Mouse (Mus musculus) embryonic facial prominence, embryonic 11.5 days (tissue): Measurements from ENCODE around the gene Ovgp1. TPM values are rescaled to one million over a fixed set of nuclear protein-coding genes. Genes with fewer than 3 reads are reported as not detected.

Source experiments
- ATAC-seq: fragments of 200-750 bp; cut with Nextera tagmentation; replicated peaks from 2 replicates; pipeline ENCODE4 v1.8.0; 2017; ENCODE audit warnings: low read depth; ENCODE audit not compliant: insufficient number of reproducible peaks, low FRiP score, low TSS enrichment
- DNase-seq: peaks from one replicate; pipeline ENCODE4 v3.0.0-alpha.2; 2015; ENCODE audit warnings: low spot score
- H3K27ac ChIP-seq: fragments of 300-500 bp; sonication (generic); replicated peaks from 2 replicates; pipeline ENCODE4 v1.5.1; 2014; ENCODE audit warnings: mild to moderate bottlenecking, low read depth, low read length, control low read depth
- H3K27me3 ChIP-seq: fragments of 300-500 bp; sonication (generic); 2 replicates; pipeline ENCODE4 v1.6.1; 2014; ENCODE audit warnings: mild to moderate bottlenecking, low read length, moderate library complexity, mixed read lengths; ENCODE audit not compliant: control insufficient read depth, insufficient read depth
- H3K36me3 ChIP-seq: fragments of 300-500 bp; sonication (generic); replicated peaks from 2 replicates; pipeline ENCODE4 v1.6.1; 2014; ENCODE audit warnings: low read depth, mild to moderate bottlenecking, low read length, moderate library complexity, mixed read lengths; ENCODE audit not compliant: control insufficient read depth, insufficient read depth
- H3K4me1 ChIP-seq: fragments of 300-500 bp; sonication (generic); 2 replicates; pipeline ENCODE4 v1.6.1; 2014; ENCODE audit warnings: low read length, mixed read lengths; ENCODE audit not compliant: control insufficient read depth, insufficient read depth
- H3K4me2 ChIP-seq: fragments of 300-500 bp; sonication (generic); 2 replicates; pipeline ENCODE4 v1.6.1; 2014; ENCODE audit warnings: low read depth, mild to moderate bottlenecking, control low read depth, low read length, moderate library complexity
- H3K4me3 ChIP-seq: fragments of 300-500 bp; sonication (generic); 2 replicates; pipeline ENCODE4 v1.5.1; 2014; ENCODE audit warnings: low read depth, low read length, control low read depth
- H3K9ac ChIP-seq: fragments of 300-500 bp; sonication (generic); replicated peaks from 2 replicates; pipeline ENCODE4 v1.6.1; 2014; ENCODE audit warnings: mild to moderate bottlenecking, control low read depth, low read length
- H3K9me3 ChIP-seq: fragments of 300-500 bp; sonication (generic); replicated peaks from 2 replicates; pipeline ENCODE4 v1.6.1; 2016; ENCODE audit warnings: mild to moderate bottlenecking, low read length, inconsistent platforms, mixed read lengths; ENCODE audit not compliant: control insufficient read depth
- WGBS: fragments of 180-500 bp; shearing (Covaris S2); extraction: QIAGEN DNeasy Blood & Tissue Kit; methylation state at CpG from one replicate; pipeline ENCODE4 v1.1.7; 2014; 5-methylcytosine and 5-hydroxymethylcytosine counted together
- polyA plus RNA-seq: library from polyadenylated mRNA; unstranded; fragments of >200 nt; fragmentation: Nextera tagmentation; extraction: Ambion mirVana; gene quantifications from 2 replicates; pipeline ENCODE4 v1.2.1, GENCODE M21; 2014

The Ovgp1 gene
- polyA plus RNA-seq, 1 experiment from 2014 or later: 2.1 TPM

DNA sequence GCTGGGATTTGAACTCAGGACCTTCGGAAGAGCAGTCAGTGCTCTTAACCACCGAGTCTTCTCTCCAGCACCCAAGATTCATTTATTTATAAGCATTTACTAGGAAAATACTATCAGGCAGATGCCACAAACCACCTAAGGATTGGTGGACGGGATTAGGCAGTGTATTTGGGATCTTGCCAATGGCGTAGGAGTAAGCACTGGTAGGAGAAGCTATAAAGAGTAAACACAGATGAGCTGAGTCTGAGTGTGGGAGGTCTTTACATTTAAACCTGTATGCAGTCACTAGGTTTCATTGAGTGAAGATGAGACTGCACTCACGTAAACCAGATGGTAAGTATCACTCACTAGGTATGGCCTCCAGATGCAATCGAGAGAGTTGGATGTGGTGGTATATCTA lies 39.6 kb upstream of the Ovgp1 start:
- ATAC-seq (no peak), DNase-seq (no peak)
- no peak overlapping the region for H3K4me3 ChIP-seq
- no peaks in the 10 kb centered on the region for H3K4me1 ChIP-seq
- no peaks in the 10 kb centered on the region for H3K27me3 ChIP-seq
- H3K27ac ChIP-seq: no peak overlapping the region
- H3K4me2 ChIP-seq: no peak overlapping the region
- no peak overlapping the region for H3K9ac ChIP-seq
- no peaks in the 10 kb centered on the region for H3K36me3 ChIP-seq
- 92% methylated on average over 6 of the region's 6 CpGs for WGBS
- H3K9me3 ChIP-seq: no peaks in the 10 kb centered on the region

DNA sequence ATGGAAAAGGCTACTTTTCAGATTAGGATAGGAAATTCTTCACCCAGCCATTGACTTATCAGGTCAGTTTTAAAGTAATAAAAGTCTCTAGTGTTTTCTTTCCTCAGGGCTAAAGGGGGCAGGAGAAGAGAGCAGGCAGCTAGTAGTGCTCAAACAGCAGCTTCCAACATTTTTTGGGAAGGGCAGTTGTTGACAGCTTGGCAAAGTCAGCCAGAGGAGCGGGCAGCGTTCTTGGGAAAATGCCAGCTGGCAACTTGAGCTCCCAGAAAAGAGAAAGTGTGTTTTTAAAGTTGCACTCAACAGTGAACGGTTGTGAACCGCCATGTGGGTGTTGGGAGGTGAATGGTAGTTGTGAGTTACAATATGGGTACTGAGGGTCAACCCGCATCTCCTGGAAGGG lies 38.5 kb upstream of the Ovgp1 start:
- H3K4me3 ChIP-seq: no peak overlapping the region
- H3K9me3 ChIP-seq: no peaks in the 10 kb centered on the region
- no peak for ATAC-seq
- no peak overlapping the region for H3K27ac ChIP-seq
- H3K36me3 ChIP-seq: no peaks in the 10 kb centered on the region
- DNase-seq: no peak
- no peaks in the 10 kb centered on the region for H3K27me3 ChIP-seq
- no peaks in the 10 kb centered on the region for H3K4me1 ChIP-seq
- no peak overlapping the region for H3K4me2 ChIP-seq
- WGBS: 94% methylated on average over 5 of the region's 5 CpGs
- H3K9ac ChIP-seq: no peak overlapping the region

DNA sequence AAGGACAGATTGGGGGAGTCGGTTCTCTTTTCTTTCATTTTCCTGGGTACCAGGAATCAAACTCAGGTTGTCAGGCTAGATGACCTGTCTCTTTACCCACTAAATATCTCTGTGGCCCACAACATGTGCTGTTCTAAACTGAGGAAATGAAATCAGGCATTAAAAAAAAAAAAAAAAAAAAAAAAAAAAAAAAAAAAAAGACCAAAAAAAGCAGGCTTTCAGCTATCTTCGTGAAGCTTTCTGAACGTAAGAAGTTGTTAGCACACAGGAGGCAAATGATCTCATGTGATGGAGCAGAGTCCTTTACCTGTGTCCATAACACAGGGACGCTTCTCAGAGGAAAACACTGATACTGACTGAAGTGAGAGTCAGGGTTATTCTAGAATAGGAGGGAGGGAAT lies 37.4 kb upstream of the Ovgp1 start:
- Histone ChIP-seq H3K9me3 (no peaks in the 10 kb centered on the region), H3K27ac (no peak overlapping the region), H3K9ac (no peak overlapping the region), H3K4me2 (no peak overlapping the region), H3K4me3 (no peak overlapping the region), H3K36me3 (no peaks in the 10 kb centered on the region; the same call in 1 of the 2 replicates), H3K4me1 (no peaks in the 10 kb centered on the region), H3K27me3 (no peaks in the 10 kb centered on the region)
- ATAC-seq (no peak), DNase-seq (no peak)
- 93% methylated on average over 4 of the region's 4 CpGs for WGBS

DNA sequence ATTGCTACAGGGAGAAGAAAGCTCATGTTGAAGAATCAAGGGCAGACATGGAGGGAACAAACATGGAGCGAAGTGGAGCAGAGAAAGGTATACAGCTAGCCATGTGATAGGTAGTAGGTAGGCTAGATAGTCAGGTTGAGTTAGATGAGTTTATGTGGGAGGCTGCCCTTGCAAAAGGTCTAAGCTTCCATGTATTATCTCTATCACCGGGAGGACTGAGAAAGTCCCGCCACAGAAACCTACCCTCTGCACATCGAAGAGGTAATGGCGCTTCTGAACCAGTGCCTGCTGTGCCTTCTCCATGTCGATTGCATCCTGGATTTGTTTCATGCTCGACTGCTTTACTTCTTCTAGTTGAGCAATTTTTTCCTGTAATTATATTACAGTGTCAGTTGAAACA lies 22.2 kb upstream of the Ovgp1 start:
- no peak for DNase-seq
- 96% methylated on average over 7 of the region's 7 CpGs for WGBS
- H3K27ac ChIP-seq: no peak overlapping the region

DNA sequence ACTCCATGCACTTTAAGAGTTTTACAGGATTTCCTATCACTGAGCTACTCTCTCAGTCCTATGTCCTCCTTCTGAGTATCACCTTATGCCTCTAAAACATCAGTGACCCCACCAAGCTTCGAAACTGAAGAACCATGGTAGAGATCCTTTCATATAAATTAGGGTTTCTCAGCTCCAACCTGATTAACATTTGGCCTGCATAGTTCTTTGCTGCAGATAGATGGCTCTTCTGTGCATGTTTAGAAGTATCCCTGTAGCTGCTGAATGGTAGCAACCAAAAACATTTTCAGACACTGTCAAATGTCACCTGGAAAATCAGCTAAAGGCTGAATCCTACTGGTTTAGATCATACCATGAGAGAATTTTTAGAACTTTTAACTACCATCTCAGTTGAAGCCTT lies 16.3 kb upstream of the Ovgp1 start:
- Histone ChIP-seq H3K4me2 (no peak overlapping the region), H3K36me3 (peaks cover 6% of the 10 kb centered on the region; the same call in 1 of the 2 replicates), H3K4me3 (no peak overlapping the region), H3K4me1 (no peaks in the 10 kb centered on the region), H3K27ac (no peak overlapping the region), H3K27me3 (no peaks in the 10 kb centered on the region), H3K9ac (no peak overlapping the region), H3K9me3 (no peaks in the 10 kb centered on the region)
- DNase-seq: no peak
- 98% methylated on average over 1 of the region's 1 CpGs for WGBS
- ATAC-seq: no peak

More for the DNA sequence above, 22.2 kb upstream of the Ovgp1 start:
- Histone ChIP-seq H3K4me3 (no peak overlapping the region), H3K9ac (no peak overlapping the region), H3K36me3 (peaks cover 6% of the 10 kb centered on the region; the same call in 1 of the 2 replicates), H3K9me3 (no peaks in the 10 kb centered on the region), H3K27me3 (no peaks in the 10 kb centered on the region), H3K4me2 (no peak overlapping the region), H3K4me1 (no peaks in the 10 kb centered on the region)
- ATAC-seq: no peak

DNA sequence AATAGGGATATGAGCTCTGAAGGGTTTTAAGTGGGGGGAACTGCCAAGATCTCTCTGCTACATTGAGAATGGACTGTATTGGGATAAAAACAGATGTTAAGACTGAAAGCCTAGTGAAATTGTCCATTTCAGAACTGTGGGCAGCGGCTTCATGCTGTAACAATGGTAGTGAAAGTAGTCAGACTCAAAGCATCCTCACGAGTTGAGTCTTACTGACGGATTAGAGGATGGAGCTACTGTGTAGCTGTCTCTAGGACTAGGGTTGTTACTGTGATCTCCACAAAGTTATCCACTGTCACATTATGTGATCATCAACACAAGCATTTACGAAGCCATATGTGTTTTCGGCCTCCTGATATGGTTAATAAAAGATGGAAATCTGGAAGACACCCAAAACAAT lies 15.3 kb upstream of the Ovgp1 start:
- Histone ChIP-seq H3K4me1 (no peaks in the 10 kb centered on the region), H3K36me3 (peaks cover 2% of the 10 kb centered on the region; the same call in 1 of the 2 replicates), H3K9ac (peak overlapping the region; percentile 81), H3K9me3 (no peaks in the 10 kb centered on the region), H3K4me2 (peak overlapping the region; percentile 56), H3K27me3 (no peaks in the 10 kb centered on the region), H3K27ac (no peak overlapping the region), H3K4me3 (peak overlapping the region; percentile 82)
- ATAC-seq: no peak
- peak; percentile 3 for DNase-seq
- 45% methylated on average over 5 of the region's 5 CpGs for WGBS

DNA sequence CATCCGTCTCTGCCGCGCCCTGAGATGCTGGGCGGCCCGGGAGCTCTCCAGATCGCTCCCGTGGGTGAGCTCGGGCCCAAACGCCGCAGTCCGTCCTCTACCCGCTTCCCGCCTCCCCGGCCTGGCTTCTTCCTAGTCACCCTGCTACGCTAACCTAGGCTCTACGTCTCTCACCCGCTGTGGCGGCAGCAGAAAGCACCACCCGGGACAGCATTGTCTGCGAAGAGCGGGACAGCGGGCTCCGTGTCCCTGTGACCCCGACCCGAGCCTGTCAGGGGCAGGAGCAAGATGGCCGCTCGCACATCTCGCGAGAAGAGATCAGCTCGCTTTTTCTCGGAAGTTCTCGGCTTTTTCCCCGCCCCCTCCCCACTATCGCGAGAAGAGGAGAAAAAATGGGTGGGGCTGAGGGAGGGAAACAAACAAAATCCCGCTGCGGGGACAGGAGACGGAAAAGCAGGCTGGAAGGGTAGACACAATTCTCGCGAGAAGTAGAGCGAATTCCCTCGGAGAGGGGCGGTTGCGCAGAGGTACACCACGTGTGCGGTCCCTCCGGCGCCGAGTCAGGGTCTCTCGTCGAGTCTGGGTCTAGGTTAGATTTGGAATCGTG lies 14.4 kb upstream of the Ovgp1 start, which contains the start of gene Wdr77:
Gene Wdr77, plus strand, starts transcription at position 396 of the 607 bp plus-strand sequence.
- DNase-seq (peak; percentile 99), ATAC-seq (peak; percentile 96)
- Histone ChIP-seq H3K9me3 (no peaks in the 10 kb centered on the region), H3K9ac (peak within 1 kb of the TSS; percentile 81), H3K4me1 (no peaks in the 10 kb centered on the region), H3K4me3 (peak within 1 kb of the TSS; percentile 82), H3K27me3 (no peaks in the 10 kb centered on the region), H3K27ac (peak within 1 kb of the TSS; percentile 6; the same call in 1 of the 2 replicates), H3K4me2 (peak within 1 kb of the TSS; percentile 65), H3K36me3 (peaks cover 5% of the 10 kb centered on the region; the same call in 1 of the 2 replicates)
- under 1% methylated on average over 52 of the region's 52 CpGs for WGBS

DNA sequence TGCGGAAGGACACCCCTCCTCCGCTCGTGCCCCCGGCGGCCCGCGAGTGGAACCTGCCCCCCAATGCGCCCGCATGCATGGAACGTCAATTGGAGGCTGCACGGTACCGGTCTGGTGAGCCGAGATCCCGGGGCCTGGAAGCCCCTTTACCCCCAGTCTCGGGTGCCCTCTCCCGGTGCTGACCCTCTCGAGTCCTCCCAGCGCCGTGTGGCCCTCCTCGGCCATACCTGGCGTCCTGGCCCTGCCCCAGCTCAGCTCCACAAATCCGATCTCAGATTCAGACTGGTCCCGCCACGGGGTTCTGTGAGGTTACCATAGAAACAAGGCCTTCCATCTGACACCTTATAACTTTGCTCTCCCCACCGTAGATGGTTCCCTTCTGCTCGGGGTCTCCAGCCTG lies 13.9 kb upstream of the Ovgp1 start:
- under 1% methylated on average over 26 of the region's 26 CpGs for WGBS
- H3K36me3 ChIP-seq: 0 out of 2 replicates have a peak, but pooled peaks cover 3% of the 10 kb centered on the region
- no peaks in the 10 kb centered on the region for H3K4me1 ChIP-seq
- H3K27ac ChIP-seq: no peak overlapping the region
- peak overlapping the region; percentile 65 for H3K4me2 ChIP-seq
- H3K27me3 ChIP-seq: no peaks in the 10 kb centered on the region
- H3K9me3 ChIP-seq: no peaks in the 10 kb centered on the region
- DNase-seq (peak; percentile 34), ATAC-seq (peak; percentile 71)
- peak overlapping the region; percentile 82 for H3K4me3 ChIP-seq
- peak overlapping the region; percentile 78 for H3K9ac ChIP-seq
